Comparison of ENCODE assay signal across 7 mouse cellular contexts in the genomic region with DNA sequence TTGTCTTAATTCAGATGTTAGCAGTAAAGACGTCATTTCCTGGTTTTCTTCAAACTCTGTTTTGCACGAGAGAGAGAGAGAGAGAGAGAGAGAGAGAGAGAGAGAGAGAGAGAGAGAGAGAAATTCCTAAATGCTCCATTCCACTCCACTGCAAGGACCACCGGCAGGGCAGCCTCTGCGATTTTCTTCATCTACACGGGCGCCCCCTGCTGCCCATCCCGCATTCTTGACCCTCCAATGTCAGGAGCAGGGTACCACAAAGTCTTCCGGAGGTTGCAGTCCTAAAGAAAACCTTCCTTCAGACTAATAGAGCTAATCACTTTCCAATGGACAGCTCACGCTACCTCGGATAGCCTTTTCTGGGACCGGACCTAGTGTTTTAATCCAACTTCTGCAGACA. TPM values are rescaled to one million over a fixed set of nuclear protein-coding genes. Genes with fewer than 3 reads are reported as not detected.
DNase-seq lines count a peak whose midpoint lies in the region; ATAC-seq and TF ChIP-seq lines count a peak whose summit lies in the region.

No protein-coding gene starts in this region.

- peak overlapping the region; percentile 100 for H3K4me2 ChIP-seq in midbrain, postnatal 0 days (ENCODE audit: low read depth, low read length, poor library complexity, severe bottlenecking)

- H3K36me3 ChIP-seq in embryonic facial prominence, embryonic 10.5 days (replicated peaks): no peaks in the 10 kb centered on the region; the same call in 1 of the 2 replicates
- no peaks in the 10 kb centered on the region for H3K36me3 ChIP-seq in midbrain, postnatal 0 days (ENCODE audit: insufficient read depth, low read length)

- H3K27ac ChIP-seq in embryonic facial prominence, embryonic 10.5 days (replicated peaks): peak overlapping the region; percentile 94
- no peak overlapping the region for H3K27ac ChIP-seq in midbrain, postnatal 0 days (ENCODE audit: low read depth, low read length)

- peaks cover 20% of the 10 kb centered on the region for H3K4me1 ChIP-seq in embryonic facial prominence, embryonic 10.5 days
- H3K4me1 ChIP-seq in midbrain, postnatal 0 days (ENCODE audit: insufficient read depth, low read length): no peaks in the 10 kb centered on the region

- no peaks in the 10 kb centered on the region for H3K9me3 ChIP-seq in embryonic facial prominence, embryonic 10.5 days
- H3K9me3 ChIP-seq in midbrain, postnatal 0 days (ENCODE audit: low read length): no peaks in the 10 kb centered on the region

- peak; percentile 89 for DNase-seq in adrenal gland, postnatal 10 days
- peak; percentile 92 for DNase-seq in embryonic facial prominence, embryonic 10.5 days (ENCODE audit: low spot score)
- peak; percentile 74 for DNase-seq in heart, adult 8-10 months (ENCODE audit: low spot score)
- DNase-seq in kidney, adult 8-10 months: peak; percentile 47 to 68
- peak; percentile 81 for DNase-seq in liver
- DNase-seq in midbrain, postnatal 0 days (ENCODE audit: low spot score): peak; percentile 90
- DNase-seq in spleen, postnatal 4 days (ENCODE audit: low spot score in 2 of 2): peak; percentile 60 to 85

- peak; percentile 87 for TF ChIP-seq CTCF in midbrain, postnatal 0 days (IDR thresholded peaks at IDR 0.05)

- H3K4me3 ChIP-seq in embryonic facial prominence, embryonic 10.5 days: peak overlapping the region; percentile 95
- H3K4me3 ChIP-seq in midbrain, postnatal 0 days (ENCODE audit: low read depth, low read length): peak overlapping the region; percentile 77

- H3K9ac ChIP-seq in midbrain, postnatal 0 days (replicated peaks; ENCODE audit: low read length, poor library complexity, severe bottlenecking): no peak overlapping the region

- WGBS in embryonic facial prominence, embryonic 10.5 days: under 1% methylated on average over 11 of the region's 11 CpGs
- WGBS in midbrain, postnatal 0 days: 0% methylated on average over 11 of the region's 11 CpGs

- peaks cover 13% of the 10 kb centered on the region for H3K27me3 ChIP-seq in embryonic facial prominence, embryonic 10.5 days (replicated peaks; ENCODE audit: low read depth, poor library complexity, severe bottlenecking)
- peaks cover 7% of the 10 kb centered on the region for H3K27me3 ChIP-seq in midbrain, postnatal 0 days (ENCODE audit: insufficient read depth, low read length)

- peak; percentile 85 for ATAC-seq in midbrain, postnatal 0 days (ENCODE audit: low FRiP score)

RNA-seq across cellular contexts. Expression of a gene that starts 0.5 kb away (rescaled TPM):
- total RNA-seq in adrenal gland, postnatal 10 days (2021): 10 to 100 TPM; 18.7 to 19.0 TPM
- polyA plus RNA-seq in embryonic facial prominence, embryonic 10.5 days (2016; fragmentation: Nextera tagmentation; extraction: Ambion mirVana): 7.0 and 8.5 TPM in 2 replicates
- 10 to 100 TPM; 35.7 to 46.0 (median 42.1) TPM for total RNA-seq in heart, adult 8-10 months (2022)
- total RNA-seq in midbrain, postnatal 0 days (2014; rRNA removed): 2.3 and 3.0 TPM in 2 replicates
- polyA plus RNA-seq in midbrain, postnatal 0 days (2015; fragmentation: Nextera tagmentation; extraction: Ambion mirVana): 0.89 and 1.0 TPM in 2 replicates
